Comparison of ENCODE assay signal across 10 mouse cellular contexts in the genomic region with DNA sequence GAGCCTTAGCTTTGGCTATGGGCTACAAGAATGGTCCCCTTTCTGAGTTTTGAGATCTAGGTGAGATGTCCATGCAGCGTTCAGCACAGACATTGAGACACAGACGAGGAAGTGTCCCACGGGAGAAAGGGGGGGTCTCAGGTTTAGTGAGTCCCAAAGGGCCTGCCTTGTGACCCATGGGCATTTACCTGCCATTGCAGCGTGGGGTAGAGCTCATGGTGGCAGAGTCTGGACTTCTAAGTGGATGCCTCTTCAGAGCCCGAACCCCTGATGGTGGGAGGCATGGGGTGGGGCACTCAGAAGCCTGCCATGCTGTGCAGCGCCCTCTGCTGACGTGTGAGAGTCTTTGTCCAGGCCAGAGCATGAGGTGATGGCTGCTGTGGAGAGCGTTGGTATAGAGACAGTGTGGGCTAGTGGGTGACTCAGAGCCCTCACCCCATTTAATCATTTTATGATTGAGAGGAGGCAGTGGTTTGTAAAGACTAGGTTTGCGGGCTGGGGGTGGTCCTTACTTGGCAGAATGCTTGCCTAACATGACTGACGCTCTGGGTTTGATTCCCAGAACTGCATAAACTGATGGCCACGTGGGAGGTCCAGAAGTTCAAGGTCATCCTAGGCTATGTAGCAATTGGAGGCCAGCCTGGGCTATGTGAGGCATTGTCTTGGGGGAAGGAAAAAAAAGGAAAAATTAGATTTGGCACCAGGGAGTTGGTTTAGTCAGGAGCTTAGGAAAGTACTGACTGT. TPM values are rescaled to one million over a fixed set of nuclear protein-coding genes. Genes with fewer than 3 reads are reported as not detected.
A peak's percentile ranks its signal among the peaks of the same experiment; 100 is the strongest.
DNase-seq lines count a peak whose midpoint lies in the region; ATAC-seq and TF ChIP-seq lines count a peak whose summit lies in the region.
"Had no signal": no experiment of that assay in that cellular context is flagged by ENCODE, and none has a peak within 500 bp of the region (broad histone marks: within the 10 kb centered on the region; RNA-seq: fewer than 3 reads in every experiment).

No protein-coding gene starts in this region.

- H3K4me2 ChIP-seq in lung, postnatal 0 days (replicated peaks; ENCODE audit: low read depth, low read length): no peak overlapping the region

- TF ChIP-seq EP300 in lung, postnatal 0 days (IDR thresholded peaks at IDR 0.05): no peak

- peak; percentile 38 for DNase-seq in embryo, embryonic 10.5 days (ENCODE audit: low spot score)
- DNase-seq in embryo, embryonic 9.5 days (ENCODE audit: extremely low spot score): no peak
- no peak for DNase-seq in lung, postnatal 0 days (ENCODE audit: low spot score)
- no peak for DNase-seq in lung, postnatal 14 days
- no peak for DNase-seq in ovary, adult 18-20 months (ENCODE audit: low spot score)
- DNase-seq in left cerebral cortex, adult 8-10 months (ENCODE audit: low spot score in 2 of 2): no peak
- DNase-seq: heart, postnatal 10 days had no signal

- ATAC-seq in lung, postnatal 0 days: no peak
- ATAC-seq in megakaryocyte progenitor cell, adult 5-6 weeks (replicated peaks; ENCODE audit: poor library complexity): peak; percentile 75

- no peaks in the 10 kb centered on the region for H3K36me3 ChIP-seq in lung, postnatal 0 days (ENCODE audit: insufficient read depth, low read length)

- H3K27me3 ChIP-seq in lung, postnatal 0 days (replicated peaks; ENCODE audit: insufficient read depth, low read length): no peaks in the 10 kb centered on the region

- no peak for TF ChIP-seq POLR2A in bone marrow macrophage, adult 2 months (IDR thresholded peaks at IDR 0.05; ENCODE audit: borderline replicate concordance, low read depth, low read length)

- H3K9me3 ChIP-seq in lung, postnatal 0 days (ENCODE audit: low read length): no peaks in the 10 kb centered on the region

- H3K27ac ChIP-seq in lung, postnatal 0 days (ENCODE audit: low read length): no peak overlapping the region
- H3K27ac ChIP-seq in bone marrow macrophage, adult 2 months (ENCODE audit: insufficient read depth, low read depth, low read length): no peak overlapping the region

- 63% methylated on average over 11 of the region's 11 CpGs for WGBS in lung, postnatal 0 days

- no peaks in the 10 kb centered on the region for H3K4me1 ChIP-seq in lung, postnatal 0 days (ENCODE audit: insufficient read depth, low read depth, low read length)
- no peaks in the 10 kb centered on the region for H3K4me1 ChIP-seq in bone marrow macrophage, adult 2 months (ENCODE audit: control insufficient read depth, insufficient read depth, low read length)

- no peak overlapping the region for H3K4me3 ChIP-seq in lung, postnatal 0 days (ENCODE audit: low read depth, low read length)
- no peak overlapping the region for H3K4me3 ChIP-seq in bone marrow macrophage, adult 2 months (ENCODE audit: insufficient read depth, low read length)
- H3K4me3 ChIP-seq: myocyte had no signal

- no peak overlapping the region for H3K9ac ChIP-seq in lung, postnatal 0 days (replicated peaks; ENCODE audit: low read depth)

- TF ChIP-seq CTCF in lung, postnatal 0 days (IDR thresholded peaks at IDR 0.05): peak; percentile 56
- 0 out of 2 replicates have a peak, but pooled peaks have one; percentile 28 for TF ChIP-seq CTCF in bone marrow macrophage, adult 2 months (IDR thresholded peaks at IDR 0.05; ENCODE audit: low read depth, low read length)

RNA-seq across cellular contexts. Expression of a gene that starts 23.6 kb away (rescaled TPM):
- 6.5 TPM in 2 replicates for polyA plus RNA-seq in lung, postnatal 0 days (2015; fragmentation: Nextera tagmentation; extraction: Ambion mirVana)
- 0.20 TPM in 1 of 2 replicates, not detected in the other for polyA plus RNA-seq in bone marrow macrophage, adult 2 months (2012; ENCODE audit: insufficient read depth, insufficient read length, missing spikeins)
- total RNA-seq in megakaryocyte progenitor cell, adult 5-6 weeks (2015): not detected in 2 replicates
- not detected in 2 replicates for total RNA-seq in megakaryocyte progenitor cell, adult 5-6 weeks (2017)
- 10 to 100 TPM; 12.0 to 14.0 (median 13.2) TPM for total RNA-seq in left cerebral cortex, adult 8-10 months (2022)

Comparison
In these comparisons a context has a peak if more than half of its experiments do, and no peak if none do; other contexts are left out.
1. RNA of a gene that starts 23.6 kb away (total RNA-seq): 12.0 to 14.0 TPM in left cerebral cortex, adult 8-10 months; not detected in megakaryocyte progenitor cell, adult 5-6 weeks; every median in the first group is over 10 times any median in the second.